Mouse (Mus musculus): ENCODE data around the gene Zc3h12a. TPM values are rescaled to one million over a fixed set of nuclear protein-coding genes. Genes with fewer than 3 reads are reported as not detected.

Gene Zc3h12a
- polyA plus RNA-seq, 1 experiment from 2014 or later: 1.1 TPM

DNA sequence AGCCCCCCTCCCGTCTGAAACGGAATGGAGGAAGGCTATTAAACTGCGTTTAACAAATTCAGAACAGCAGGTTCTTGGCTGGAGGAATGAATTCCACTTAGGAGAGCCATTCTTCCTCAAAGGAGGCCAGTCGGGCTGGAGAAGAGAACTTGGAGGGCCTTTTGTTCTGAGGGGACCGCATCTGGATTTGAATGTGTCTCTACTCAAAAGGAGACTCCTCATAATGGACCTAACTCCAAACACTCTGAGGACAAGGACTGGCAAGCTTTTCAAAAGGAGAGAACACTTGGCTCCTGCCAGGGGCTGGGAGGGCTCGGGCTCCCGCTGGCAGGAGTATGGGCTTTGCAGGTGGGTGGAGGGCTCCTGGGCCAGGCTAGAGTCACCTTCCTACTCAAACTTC lies 17.0 kb upstream of the Zc3h12a start:
- 39% methylated on average over 7 of the region's 7 CpGs for WGBS
- Histone ChIP-seq H3K4me2 (ENCODE audit: low read length) (no peak overlapping the region), H3K4me3 (ENCODE audit: control insufficient read depth in 1 of 2, insufficient read depth in 1 of 2, low read depth in 1 of 2, low read length in 2 of 2) (no peak overlapping the region), H3K27me3 (ENCODE audit: control insufficient read depth, insufficient read depth, low read length) (peaks cover 16% of the 10 kb centered on the region), H3K4me1 (ENCODE audit: control insufficient read depth in 2 of 2, insufficient read depth in 2 of 2, low read length in 2 of 2) (no peaks in the 10 kb centered on the region), H3K27ac (replicated peaks in 1 of 2; ENCODE audit: control insufficient read depth in 1 of 2, insufficient read depth in 1 of 2, low read depth in 2 of 2, low read length in 2 of 2) (no peak overlapping the region), H3K9ac (ENCODE audit: low read length) (no peak overlapping the region), H3K9me3 (ENCODE audit: control insufficient read depth, low read length) (peaks cover 7% of the 10 kb centered on the region; the same call in 1 of the 2 replicates), H3K36me3 (ENCODE audit: control insufficient read depth, insufficient read depth, low read length) (no peaks in the 10 kb centered on the region)
- ATAC-seq (ENCODE audit: insufficient number of reproducible peaks, insufficient read depth, low FRiP score, low read depth): no peak

DNA sequence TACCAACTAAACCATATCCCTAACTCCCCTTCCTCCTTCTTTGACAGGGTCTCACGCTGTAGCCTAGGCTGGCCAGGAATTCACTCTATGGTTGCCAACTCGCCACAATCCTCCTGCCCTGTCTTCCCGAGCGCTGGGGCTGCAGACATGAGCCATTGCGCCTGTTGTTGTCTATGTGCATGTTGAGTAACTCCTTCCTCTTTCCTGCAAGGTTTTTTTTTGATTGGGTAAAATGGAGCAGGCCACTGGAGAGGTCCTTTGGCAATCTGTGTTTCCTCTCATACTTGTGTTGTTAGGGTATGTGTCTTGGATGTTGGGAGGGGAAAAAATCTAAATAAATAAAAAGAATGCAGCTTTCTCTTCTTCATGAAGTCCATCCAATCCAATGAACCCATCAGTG lies 16.6 kb upstream of the Zc3h12a start:
- H3K4me2 ChIP-seq (ENCODE audit: low read length): no peak overlapping the region
- H3K4me3 ChIP-seq (ENCODE audit: control insufficient read depth in 1 of 2, insufficient read depth in 1 of 2, low read depth in 1 of 2, low read length in 2 of 2): no peak overlapping the region
- peaks cover 7% of the 10 kb centered on the region; the same call in 1 of the 2 replicates for H3K9me3 ChIP-seq (ENCODE audit: control insufficient read depth, low read length)
- H3K9ac ChIP-seq (ENCODE audit: low read length): no peak overlapping the region
- H3K27ac ChIP-seq (replicated peaks in 1 of 2; ENCODE audit: control insufficient read depth in 1 of 2, insufficient read depth in 1 of 2, low read depth in 2 of 2, low read length in 2 of 2): no peak overlapping the region
- peaks cover 16% of the 10 kb centered on the region for H3K27me3 ChIP-seq (ENCODE audit: control insufficient read depth, insufficient read depth, low read length)
- ATAC-seq (ENCODE audit: insufficient number of reproducible peaks, insufficient read depth, low FRiP score, low read depth): no peak
- no peaks in the 10 kb centered on the region for H3K4me1 ChIP-seq (ENCODE audit: control insufficient read depth in 2 of 2, insufficient read depth in 2 of 2, low read length in 2 of 2)
- WGBS: 80% methylated on average over 5 of the region's 5 CpGs
- H3K36me3 ChIP-seq (ENCODE audit: control insufficient read depth, insufficient read depth, low read length): no peaks in the 10 kb centered on the region

DNA sequence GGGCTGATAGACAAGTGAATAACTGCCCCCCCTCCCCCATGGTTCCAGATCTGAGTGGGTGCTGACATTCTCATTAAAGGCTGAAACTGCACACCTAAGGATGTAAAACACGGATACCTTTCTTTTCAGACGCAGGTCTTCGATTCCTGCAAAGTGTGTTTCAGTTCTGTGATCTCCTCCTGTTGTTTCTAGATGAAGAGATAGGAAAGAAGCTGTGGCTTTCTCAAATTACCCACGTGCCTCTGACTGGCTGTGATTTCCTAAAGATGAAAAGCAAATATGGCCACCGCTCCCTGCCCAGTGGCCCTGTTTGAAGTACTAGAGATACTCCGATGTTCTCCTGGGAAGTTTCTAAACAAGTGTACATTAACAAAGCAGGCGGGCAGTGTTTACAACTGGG lies 10.7 kb upstream of the Zc3h12a start:
- Histone ChIP-seq H3K4me1 (ENCODE audit: control insufficient read depth in 2 of 2, insufficient read depth in 2 of 2, low read length in 2 of 2) (no peaks in the 10 kb centered on the region), H3K4me2 (ENCODE audit: low read length) (no peak overlapping the region), H3K9ac (ENCODE audit: low read length) (no peak overlapping the region), H3K27me3 (ENCODE audit: control insufficient read depth, insufficient read depth, low read length) (peaks cover 2% of the 10 kb centered on the region; the same call in 1 of the 2 replicates), H3K9me3 (ENCODE audit: control insufficient read depth, low read length) (no peaks in the 10 kb centered on the region), H3K27ac (replicated peaks in 1 of 2; ENCODE audit: control insufficient read depth in 1 of 2, insufficient read depth in 1 of 2, low read depth in 2 of 2, low read length in 2 of 2) (no peak overlapping the region), H3K4me3 (ENCODE audit: control insufficient read depth in 1 of 2, insufficient read depth in 1 of 2, low read depth in 1 of 2, low read length in 2 of 2) (no peak overlapping the region), H3K36me3 (ENCODE audit: control insufficient read depth, insufficient read depth, low read length) (no peaks in the 10 kb centered on the region)
- 67% methylated on average over 7 of the region's 7 CpGs for WGBS
- no peak for ATAC-seq (ENCODE audit: insufficient number of reproducible peaks, insufficient read depth, low FRiP score, low read depth)

DNA sequence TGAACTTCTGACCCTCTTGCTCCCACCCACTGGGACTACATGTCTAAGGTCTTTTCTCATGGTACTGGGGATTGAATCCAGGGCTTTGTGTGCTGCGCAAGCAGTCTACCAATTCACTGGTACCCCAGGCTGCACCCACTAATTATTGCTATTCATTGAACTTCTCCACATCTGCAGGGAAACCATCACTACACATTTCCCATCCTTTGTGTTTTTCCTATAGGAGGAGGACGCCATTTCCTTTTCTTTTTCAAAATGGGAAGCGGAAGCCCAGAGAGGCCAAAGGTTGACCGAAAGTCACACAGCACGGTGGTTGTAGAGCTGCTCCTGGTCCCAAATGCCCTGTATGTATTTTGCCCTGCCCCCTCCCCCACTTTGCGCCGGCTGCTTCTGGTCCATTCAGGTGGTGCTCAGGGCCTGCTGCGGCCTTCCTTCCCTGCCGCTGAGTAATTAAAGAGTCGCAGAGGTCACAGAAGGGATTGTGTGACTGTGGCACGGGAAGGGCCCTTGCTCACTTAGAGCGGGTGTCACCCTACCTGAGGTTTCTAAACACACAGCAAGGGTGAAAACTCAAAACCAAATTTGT lies 8.8 kb upstream of the Zc3h12a start:
- Histone ChIP-seq H3K9ac (ENCODE audit: low read length) (no peak overlapping the region), H3K27me3 (ENCODE audit: control insufficient read depth, insufficient read depth, low read length) (no peaks in the 10 kb centered on the region), H3K27ac (replicated peaks in 1 of 2; ENCODE audit: control insufficient read depth in 1 of 2, insufficient read depth in 1 of 2, low read depth in 2 of 2, low read length in 2 of 2) (no peak overlapping the region), H3K9me3 (ENCODE audit: control insufficient read depth, low read length) (no peaks in the 10 kb centered on the region), H3K4me3 (ENCODE audit: control insufficient read depth in 1 of 2, insufficient read depth in 1 of 2, low read depth in 1 of 2, low read length in 2 of 2) (no peak overlapping the region), H3K36me3 (ENCODE audit: control insufficient read depth, insufficient read depth, low read length) (no peaks in the 10 kb centered on the region), H3K4me2 (ENCODE audit: low read length) (no peak overlapping the region), H3K4me1 (ENCODE audit: control insufficient read depth in 2 of 2, insufficient read depth in 2 of 2, low read length in 2 of 2) (0 out of 4 replicates have a peak, but pooled peaks cover 0 to 4% of the 10 kb centered on the region in 2 experiments)
- WGBS: 65% methylated on average over 12 of the region's 12 CpGs
- no peak for ATAC-seq (ENCODE audit: insufficient number of reproducible peaks, insufficient read depth, low FRiP score, low read depth)

DNA sequence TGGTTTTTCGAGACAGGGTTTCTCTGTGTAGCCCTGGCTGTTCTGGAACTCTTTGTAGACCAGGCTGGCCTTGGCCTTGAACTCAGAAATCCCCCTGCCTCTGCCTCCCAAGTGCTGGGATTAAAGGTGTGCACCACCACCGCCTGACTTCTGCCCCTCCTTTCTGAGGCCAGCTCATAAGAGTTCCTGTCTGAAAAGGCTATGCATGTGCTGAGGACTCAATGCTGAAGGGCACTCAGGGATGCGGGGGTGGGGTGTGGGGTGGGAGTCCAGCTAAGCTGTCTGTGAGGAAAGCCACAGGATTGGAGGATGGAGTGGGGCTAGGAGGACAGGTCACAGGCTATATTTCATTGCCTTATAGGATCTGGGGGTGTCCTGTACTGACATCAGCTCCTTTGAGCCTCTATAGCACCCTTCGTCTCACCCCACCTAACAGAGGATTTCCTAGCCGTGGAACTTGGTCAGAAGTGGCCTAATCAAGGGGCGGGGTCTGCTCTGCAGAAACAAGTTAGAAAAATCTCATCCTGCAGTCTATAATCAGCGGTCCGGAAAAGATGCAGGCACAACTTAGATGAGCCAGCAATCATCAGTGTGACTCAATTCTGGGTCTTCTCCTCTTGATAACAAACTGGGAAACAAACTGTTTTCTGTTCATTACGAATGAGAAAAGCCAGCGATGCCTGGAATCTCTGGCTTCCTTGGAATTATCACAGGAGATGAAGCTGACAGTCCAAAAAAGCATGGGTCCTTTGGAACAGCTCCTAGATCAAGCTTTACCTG lies 7.6 kb upstream of the Zc3h12a start:
- WGBS: 74% methylated on average over 10 of the region's 10 CpGs

DNA sequence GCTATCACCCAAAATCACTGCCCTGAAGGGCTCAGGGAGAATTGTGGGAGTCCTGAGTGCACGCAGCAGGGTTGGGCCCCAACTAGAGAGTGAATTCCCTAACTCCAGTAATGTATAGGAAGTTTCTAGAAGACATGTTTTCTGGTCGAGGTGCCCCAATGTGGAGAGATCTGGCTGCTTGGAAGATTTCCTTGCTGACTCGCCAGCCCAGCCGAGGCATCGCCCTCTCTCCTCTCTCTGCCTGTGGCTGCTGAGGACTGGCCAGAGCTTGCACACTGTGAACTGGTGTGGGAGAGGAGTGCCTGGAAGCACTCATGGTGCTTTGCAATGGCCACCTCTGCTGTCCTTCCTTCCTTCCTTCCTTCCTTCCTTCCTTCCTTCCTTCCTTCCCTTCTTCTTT lies 7.0 kb upstream of the Zc3h12a start:
- H3K9me3 ChIP-seq (ENCODE audit: control insufficient read depth, low read length): no peaks in the 10 kb centered on the region
- 0 out of 4 replicates have a peak, but pooled peaks cover 0 to 4% of the 10 kb centered on the region in 2 experiments for H3K4me1 ChIP-seq (ENCODE audit: control insufficient read depth in 2 of 2, insufficient read depth in 2 of 2, low read length in 2 of 2)
- no peak overlapping the region for H3K9ac ChIP-seq (ENCODE audit: low read length)
- WGBS: 78% methylated on average over 5 of the region's 5 CpGs
- H3K36me3 ChIP-seq (ENCODE audit: control insufficient read depth, insufficient read depth, low read length): no peaks in the 10 kb centered on the region
- H3K27me3 ChIP-seq (ENCODE audit: control insufficient read depth, insufficient read depth, low read length): no peaks in the 10 kb centered on the region
- H3K27ac ChIP-seq (replicated peaks in 1 of 2; ENCODE audit: control insufficient read depth in 1 of 2, insufficient read depth in 1 of 2, low read depth in 2 of 2, low read length in 2 of 2): no peak overlapping the region
- H3K4me3 ChIP-seq (ENCODE audit: control insufficient read depth in 1 of 2, insufficient read depth in 1 of 2, low read depth in 1 of 2, low read length in 2 of 2): no peak overlapping the region
- H3K4me2 ChIP-seq (ENCODE audit: low read length): no peak overlapping the region
- ATAC-seq (ENCODE audit: insufficient number of reproducible peaks, insufficient read depth, low FRiP score, low read depth): no peak

More for the DNA sequence above, 7.6 kb upstream of the Zc3h12a start:
- H3K27ac ChIP-seq (replicated peaks in 1 of 2; ENCODE audit: control insufficient read depth in 1 of 2, insufficient read depth in 1 of 2, low read depth in 2 of 2, low read length in 2 of 2): no peak overlapping the region
- no peak overlapping the region for H3K9ac ChIP-seq (ENCODE audit: low read length)
- H3K27me3 ChIP-seq (ENCODE audit: control insufficient read depth, insufficient read depth, low read length): no peaks in the 10 kb centered on the region
- no peaks in the 10 kb centered on the region for H3K9me3 ChIP-seq (ENCODE audit: control insufficient read depth, low read length)
- no peaks in the 10 kb centered on the region for H3K36me3 ChIP-seq (ENCODE audit: control insufficient read depth, insufficient read depth, low read length)
- H3K4me2 ChIP-seq (ENCODE audit: low read length): no peak overlapping the region
- ATAC-seq (ENCODE audit: insufficient number of reproducible peaks, insufficient read depth, low FRiP score, low read depth): no peak
- no peak overlapping the region for H3K4me3 ChIP-seq (ENCODE audit: control insufficient read depth in 1 of 2, insufficient read depth in 1 of 2, low read depth in 1 of 2, low read length in 2 of 2)
- 0 out of 4 replicates have a peak, but pooled peaks cover 0 to 4% of the 10 kb centered on the region in 2 experiments for H3K4me1 ChIP-seq (ENCODE audit: control insufficient read depth in 2 of 2, insufficient read depth in 2 of 2, low read length in 2 of 2)

DNA sequence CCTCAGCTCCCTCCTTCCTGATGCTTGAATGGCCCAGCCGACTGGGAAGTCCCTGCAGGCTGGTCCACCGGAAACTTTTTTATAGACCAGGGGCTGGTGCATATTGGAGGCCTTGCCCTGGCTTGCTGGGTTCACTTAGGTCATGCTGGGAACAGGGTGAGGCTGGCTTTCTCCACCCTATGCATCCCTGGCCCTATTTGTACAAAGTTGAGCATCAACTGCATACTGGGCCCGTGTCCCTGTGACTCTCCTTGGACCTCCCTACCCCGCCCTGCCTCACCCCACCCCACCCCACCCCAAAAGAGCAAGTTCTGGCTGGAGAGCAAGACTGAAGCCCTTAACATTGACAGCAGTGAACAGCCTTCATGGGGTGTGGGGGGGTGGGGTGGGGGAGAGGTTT lies 6.6 kb upstream of the Zc3h12a start:
- 68% methylated on average over 4 of the region's 4 CpGs for WGBS
- H3K9me3 ChIP-seq (ENCODE audit: control insufficient read depth, low read length): no peaks in the 10 kb centered on the region
- H3K9ac ChIP-seq (ENCODE audit: low read length): no peak overlapping the region
- H3K27ac ChIP-seq (replicated peaks in 1 of 2; ENCODE audit: control insufficient read depth in 1 of 2, insufficient read depth in 1 of 2, low read depth in 2 of 2, low read length in 2 of 2): no peak overlapping the region
- H3K4me1 ChIP-seq (ENCODE audit: control insufficient read depth in 2 of 2, insufficient read depth in 2 of 2, low read length in 2 of 2): 0 out of 4 replicates have a peak, but pooled peaks cover 0 to 4% of the 10 kb centered on the region in 2 experiments
- no peaks in the 10 kb centered on the region for H3K36me3 ChIP-seq (ENCODE audit: control insufficient read depth, insufficient read depth, low read length)
- H3K4me2 ChIP-seq (ENCODE audit: low read length): no peak overlapping the region
- no peaks in the 10 kb centered on the region for H3K27me3 ChIP-seq (ENCODE audit: control insufficient read depth, insufficient read depth, low read length)
- ATAC-seq (ENCODE audit: insufficient number of reproducible peaks, insufficient read depth, low FRiP score, low read depth): no peak
- no peak overlapping the region for H3K4me3 ChIP-seq (ENCODE audit: control insufficient read depth in 1 of 2, insufficient read depth in 1 of 2, low read depth in 1 of 2, low read length in 2 of 2)
